Mouse (Mus musculus): ENCODE results near the gene Prom1. TPM values are rescaled to one million over a fixed set of nuclear protein-coding genes. Genes with fewer than 3 reads are reported as not detected.
A peak's percentile ranks its signal among the peaks of the same experiment; 100 is the strongest.

Prom1 gene
- polyA plus RNA-seq, 1 experiment from 2014 or later, result 36.8 TPM

DNA sequence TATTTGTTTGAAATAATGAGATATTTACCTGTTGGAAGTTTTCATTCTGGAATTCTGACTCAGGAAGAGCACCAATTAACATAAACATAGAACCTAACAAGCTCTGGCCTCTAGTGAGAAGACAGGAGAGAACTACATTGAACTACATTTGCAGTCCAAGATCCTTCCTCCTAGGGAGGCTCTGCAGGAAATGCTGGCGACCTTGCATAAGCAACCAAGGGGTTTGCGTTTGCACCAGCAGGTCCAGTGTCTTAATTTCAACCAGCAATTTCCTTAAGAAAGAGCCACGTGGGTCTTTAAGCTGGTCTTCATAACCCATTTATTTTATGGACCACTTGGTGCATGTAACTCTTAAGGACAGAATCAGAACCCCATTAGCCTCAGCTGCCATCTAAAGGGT lies 28.2 kb downstream of the Prom1 start:
- H3K4me2 ChIP-seq, result no peak overlapping the region
- H3K27ac ChIP-seq (replicated peaks), result no peak overlapping the region
- no peak overlapping the region for H3K9ac ChIP-seq
- WGBS, result 88% methylated on average over 3 of the region's 3 CpGs
- H3K36me3 ChIP-seq, result no peaks in the 10 kb centered on the region
- H3K4me3 ChIP-seq, result no peak overlapping the region
- H3K27me3 ChIP-seq, result no peaks in the 10 kb centered on the region
- no peaks in the 10 kb centered on the region for H3K9me3 ChIP-seq
- no peak for ATAC-seq (ENCODE audit: low FRiP score, low read depth)
- no peaks in the 10 kb centered on the region for H3K4me1 ChIP-seq (replicated peaks)

GRCm38 (mm10) chr5:44070529-44071133 lies 31.2 kb downstream of the Prom1 start:
- no peaks in the 10 kb centered on the region for H3K36me3 ChIP-seq
- no peak overlapping the region for H3K4me3 ChIP-seq
- no peaks in the 10 kb centered on the region for H3K27me3 ChIP-seq
- no peak overlapping the region for H3K4me2 ChIP-seq
- H3K27ac ChIP-seq (replicated peaks), result no peak overlapping the region
- no peak overlapping the region for H3K9ac ChIP-seq
- ATAC-seq (ENCODE audit: low FRiP score, low read depth), result no peak
- H3K4me1 ChIP-seq (replicated peaks), result no peaks in the 10 kb centered on the region
- H3K9me3 ChIP-seq, result no peaks in the 10 kb centered on the region
- WGBS, result 74% methylated on average over 7 of the region's 7 CpGs

GRCm38 (mm10) chr5:44058258-44058657 lies 43.6 kb downstream of the Prom1 start:
- Histone ChIP-seq H3K36me3 (no peaks in the 10 kb centered on the region), H3K27me3 (no peaks in the 10 kb centered on the region), H3K4me3 (no peak overlapping the region), H3K27ac (replicated peaks) (no peak overlapping the region), H3K9ac (no peak overlapping the region), H3K9me3 (no peaks in the 10 kb centered on the region), H3K4me2 (no peak overlapping the region), H3K4me1 (replicated peaks) (no peaks in the 10 kb centered on the region)
- WGBS, result 96% methylated on average over 3 of the region's 3 CpGs
- no peak for ATAC-seq (ENCODE audit: low FRiP score, low read depth)

DNA sequence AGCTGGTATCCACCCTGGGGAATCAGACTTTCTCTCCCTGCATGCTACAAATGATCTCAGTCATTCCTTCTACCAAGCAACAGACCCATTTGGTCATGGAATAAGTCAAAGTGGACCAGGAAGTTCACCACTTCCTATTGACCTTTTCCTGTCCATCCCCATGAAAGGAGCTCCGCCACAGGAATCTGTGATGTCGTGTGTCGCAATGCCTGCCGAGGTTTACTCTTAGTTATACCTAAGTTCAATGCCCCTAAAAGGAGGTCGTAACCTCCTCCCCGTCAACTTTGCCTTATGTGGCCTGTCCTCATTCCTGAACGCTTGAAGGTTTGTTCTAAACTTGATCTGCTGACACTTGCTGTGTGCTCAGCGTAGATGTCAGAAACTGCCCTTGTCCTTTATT lies 51.6 kb downstream of the Prom1 start:
- Histone ChIP-seq H3K4me1 (replicated peaks) (no peaks in the 10 kb centered on the region), H3K9ac (no peak overlapping the region), H3K27me3 (no peaks in the 10 kb centered on the region), H3K4me3 (no peak overlapping the region), H3K9me3 (no peaks in the 10 kb centered on the region), H3K27ac (replicated peaks) (no peak overlapping the region), H3K4me2 (no peak overlapping the region), H3K36me3 (no peaks in the 10 kb centered on the region)
- 88% methylated on average over 8 of the region's 8 CpGs for WGBS
- ATAC-seq (ENCODE audit: low FRiP score, low read depth), result no peak

GRCm38 (mm10) chr5:44049395-44049976 lies 52.3 kb downstream of the Prom1 start:
- no peak for ATAC-seq (ENCODE audit: low FRiP score, low read depth)
- no peak overlapping the region for H3K4me3 ChIP-seq
- WGBS, result 70% methylated on average over 6 of the region's 6 CpGs
- H3K36me3 ChIP-seq, result no peaks in the 10 kb centered on the region
- H3K27me3 ChIP-seq, result no peaks in the 10 kb centered on the region
- H3K9me3 ChIP-seq, result no peaks in the 10 kb centered on the region
- no peak overlapping the region for H3K4me2 ChIP-seq
- H3K4me1 ChIP-seq (replicated peaks), result no peaks in the 10 kb centered on the region
- H3K27ac ChIP-seq (replicated peaks), result no peak overlapping the region
- H3K9ac ChIP-seq, result no peak overlapping the region

DNA sequence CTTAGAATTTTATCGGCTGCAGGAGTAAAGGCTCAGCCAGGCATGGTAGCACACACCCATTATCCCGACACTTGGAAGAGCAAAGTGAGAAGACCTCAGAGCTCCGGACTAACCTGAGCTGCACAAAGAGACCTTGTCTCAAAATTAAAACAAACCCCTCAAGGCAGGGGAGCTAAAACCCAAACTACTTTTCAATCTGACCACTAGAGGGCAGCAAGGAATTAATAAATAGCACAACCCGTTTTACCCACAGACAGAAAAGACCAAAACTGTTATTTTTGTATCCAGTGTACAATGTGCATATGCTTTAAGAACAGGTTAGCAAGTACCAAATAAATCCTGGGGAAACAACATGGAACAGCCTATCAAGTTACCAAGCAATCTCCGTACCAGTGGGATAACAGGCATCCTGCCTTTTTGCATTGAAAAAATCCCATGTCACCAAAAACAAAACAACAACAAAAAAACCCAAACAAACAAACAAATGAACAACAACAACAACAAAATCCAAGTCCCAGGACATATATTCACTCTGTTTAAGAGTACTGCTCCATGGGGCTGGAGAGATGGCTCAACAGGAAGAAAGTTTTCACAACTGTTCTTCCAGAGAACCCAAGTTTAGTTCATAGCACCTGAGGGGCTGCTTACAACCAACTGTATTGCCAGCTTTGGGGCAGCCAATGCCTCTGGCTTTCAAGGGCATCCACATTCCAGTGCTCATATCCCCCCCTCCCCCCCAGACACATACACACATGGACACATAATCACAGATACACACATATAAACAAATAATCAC lies 53.1 kb downstream of the Prom1 start:
- no peaks in the 10 kb centered on the region for H3K27me3 ChIP-seq
- WGBS, result 43% methylated on average over 5 of the region's 5 CpGs
- ATAC-seq (ENCODE audit: low FRiP score, low read depth), result peak; percentile 59; the same call in 1 of the 2 replicates

GRCm38 (mm10) chr5:44041725-44042124 lies 60.1 kb downstream of the Prom1 start:
- no peak overlapping the region for H3K4me2 ChIP-seq
- H3K36me3 ChIP-seq, result no peaks in the 10 kb centered on the region
- no peak overlapping the region for H3K27ac ChIP-seq (replicated peaks)
- H3K4me3 ChIP-seq, result no peak overlapping the region
- WGBS, result 67% methylated on average over 1 of the region's 1 CpGs
- H3K4me1 ChIP-seq (replicated peaks), result no peaks in the 10 kb centered on the region
- no peak for ATAC-seq (ENCODE audit: low FRiP score, low read depth)
- no peaks in the 10 kb centered on the region for H3K9me3 ChIP-seq
- H3K9ac ChIP-seq, result no peak overlapping the region
- H3K27me3 ChIP-seq, result no peaks in the 10 kb centered on the region

More for the DNA sequence above, 53.1 kb downstream of the Prom1 start:
- H3K4me3 ChIP-seq, result no peak overlapping the region
- no peaks in the 10 kb centered on the region for H3K36me3 ChIP-seq
- no peaks in the 10 kb centered on the region for H3K9me3 ChIP-seq
- no peak overlapping the region for H3K27ac ChIP-seq (replicated peaks)
- H3K4me2 ChIP-seq, result no peak overlapping the region
- no peak overlapping the region for H3K9ac ChIP-seq
- no peaks in the 10 kb centered on the region for H3K4me1 ChIP-seq (replicated peaks)

DNA sequence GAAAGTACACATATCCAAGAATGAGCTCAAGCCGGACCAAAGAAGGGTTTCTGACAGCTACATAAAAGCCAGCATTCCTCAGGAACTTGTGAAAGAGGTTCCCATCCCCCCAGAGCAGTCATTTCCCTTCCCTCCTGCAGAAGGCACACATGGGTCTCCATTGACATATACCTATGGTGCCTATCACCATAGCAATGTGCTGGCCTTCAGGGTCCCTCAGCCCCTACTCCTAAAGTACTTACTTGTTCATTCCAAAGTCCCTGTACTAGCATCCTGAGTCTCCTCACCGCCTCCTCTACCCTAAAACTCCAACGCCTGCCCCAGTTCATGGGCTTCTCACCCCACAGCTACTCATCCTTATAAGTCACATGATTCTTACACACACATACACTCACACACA lies 60.8 kb downstream of the Prom1 start:
- no peak overlapping the region for H3K4me2 ChIP-seq
- no peak overlapping the region for H3K27ac ChIP-seq (replicated peaks)
- no peak for ATAC-seq (ENCODE audit: low FRiP score, low read depth)
- 90% methylated on average over 3 of the region's 3 CpGs for WGBS
- no peaks in the 10 kb centered on the region for H3K27me3 ChIP-seq
- H3K4me1 ChIP-seq (replicated peaks), result no peaks in the 10 kb centered on the region
- no peak overlapping the region for H3K4me3 ChIP-seq
- H3K36me3 ChIP-seq, result no peaks in the 10 kb centered on the region
- no peaks in the 10 kb centered on the region for H3K9me3 ChIP-seq
- no peak overlapping the region for H3K9ac ChIP-seq

- no peak for ATAC-seq (ENCODE audit: low FRiP score, low read depth)
- Histone ChIP-seq H3K4me1 (replicated peaks) (no peaks in the 10 kb centered on the region), H3K27ac (replicated peaks) (no peak overlapping the region), H3K9me3 (no peaks in the 10 kb centered on the region), H3K27me3 (no peaks in the 10 kb centered on the region), H3K9ac (no peak overlapping the region), H3K4me2 (no peak overlapping the region), H3K4me3 (no peak overlapping the region), H3K36me3 (no peaks in the 10 kb centered on the region)
- 95% methylated on average over 9 of the region's 9 CpGs for WGBS
Observed at GRCm38 (mm10) chr5:43998295-43998989, 103.4 kb downstream of the Prom1 start.

DNA sequence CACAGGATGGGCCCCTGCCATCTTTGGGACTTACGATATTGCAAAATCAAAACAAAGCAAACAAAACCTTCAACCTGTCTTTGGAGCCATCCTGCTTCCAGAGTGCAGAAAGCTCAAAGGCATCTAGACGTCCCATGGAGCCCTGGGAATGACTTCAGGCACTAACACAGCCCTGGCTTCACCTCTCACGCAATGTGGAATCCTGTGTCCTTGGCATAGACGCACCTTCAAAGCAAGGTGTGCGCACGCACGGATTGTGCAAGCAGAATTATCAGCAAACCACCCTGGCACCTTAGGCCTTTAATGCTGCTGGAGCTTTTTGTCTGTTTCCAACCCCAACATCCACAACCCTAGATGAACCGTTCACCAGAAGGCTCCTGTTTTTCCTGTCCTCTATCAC lies 104.2 kb downstream of the Prom1 start:
- no peak overlapping the region for H3K9ac ChIP-seq
- ATAC-seq (ENCODE audit: low FRiP score, low read depth), result no peak
- no peak overlapping the region for H3K4me3 ChIP-seq
- H3K27ac ChIP-seq (replicated peaks), result no peak overlapping the region
- H3K4me2 ChIP-seq, result no peak overlapping the region
- H3K9me3 ChIP-seq, result no peaks in the 10 kb centered on the region
- no peaks in the 10 kb centered on the region for H3K36me3 ChIP-seq
- WGBS, result 93% methylated on average over 8 of the region's 8 CpGs
- no peaks in the 10 kb centered on the region for H3K4me1 ChIP-seq (replicated peaks)
- no peaks in the 10 kb centered on the region for H3K27me3 ChIP-seq

GRCm38 (mm10) chr5:43996162-43996561 lies 105.7 kb downstream of the Prom1 start:
- ATAC-seq (ENCODE audit: low FRiP score, low read depth), result no peak
- Histone ChIP-seq H3K27ac (replicated peaks) (no peak overlapping the region), H3K27me3 (no peaks in the 10 kb centered on the region), H3K36me3 (no peaks in the 10 kb centered on the region), H3K4me1 (replicated peaks) (no peaks in the 10 kb centered on the region), H3K9me3 (no peaks in the 10 kb centered on the region), H3K4me3 (no peak overlapping the region), H3K4me2 (no peak overlapping the region), H3K9ac (no peak overlapping the region)
- WGBS, result 90% methylated on average over 4 of the region's 4 CpGs

DNA sequence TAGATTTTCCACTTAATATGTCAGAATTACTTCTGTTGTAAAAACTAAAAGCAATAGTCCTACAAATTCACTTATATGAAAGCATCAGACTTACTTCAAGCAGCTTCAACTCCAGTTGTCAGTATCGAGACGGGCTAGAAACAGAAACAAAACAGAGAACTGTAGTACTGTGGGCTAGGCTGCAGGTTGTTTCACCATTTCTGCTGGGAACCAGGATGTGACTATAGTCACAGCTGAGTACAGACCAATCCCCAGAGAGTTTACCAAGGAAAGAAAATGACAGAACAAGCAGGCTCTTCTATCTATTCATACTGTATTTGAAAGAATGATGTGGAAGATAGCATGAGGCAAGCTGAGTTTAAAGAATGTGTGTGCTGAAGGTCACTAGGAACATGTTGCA lies 106.9 kb downstream of the Prom1 start:
- H3K9me3 ChIP-seq, result no peaks in the 10 kb centered on the region
- H3K4me3 ChIP-seq, result no peak overlapping the region
- no peak overlapping the region for H3K4me2 ChIP-seq
- no peaks in the 10 kb centered on the region for H3K4me1 ChIP-seq (replicated peaks)
- H3K27me3 ChIP-seq, result no peaks in the 10 kb centered on the region
- 96% methylated on average over 2 of the region's 2 CpGs for WGBS
- no peak for ATAC-seq (ENCODE audit: low FRiP score, low read depth)
- no peak overlapping the region for H3K9ac ChIP-seq
- no peak overlapping the region for H3K27ac ChIP-seq (replicated peaks)
- no peaks in the 10 kb centered on the region for H3K36me3 ChIP-seq

Data from hindbrain, embryonic 15.5 days (tissue).